In genomic region chr10:79732500-79732899, GRCm38 (mm10) we compare ENCODE assay signal across 9 mouse cellular contexts. TPM values are rescaled to one million over a fixed set of nuclear protein-coding genes. Genes with fewer than 3 reads are reported as not detected.
DNase-seq lines count a peak whose midpoint lies in the region; TF ChIP-seq lines count a peak whose summit lies in the region.
"Had no signal": no experiment of that assay in that cellular context is flagged by ENCODE, and none has a peak within 500 bp of the region (broad histone marks: within the 10 kb centered on the region; RNA-seq: fewer than 3 reads in every experiment).

No protein-coding gene starts in this region.

- H3K27me3 ChIP-seq in heart, adult 2 months (ENCODE audit: control insufficient read depth, insufficient read depth, low read length) = no peaks in the 10 kb centered on the region
- no peaks in the 10 kb centered on the region for H3K27me3 ChIP-seq in small intestine, adult 2 months (ENCODE audit: control insufficient read depth, insufficient read depth, low read length)

- peaks cover 5% of the 10 kb centered on the region; the same call in 1 of the 2 replicates for H3K4me1 ChIP-seq in heart, adult 2 months (ENCODE audit: control insufficient read depth, insufficient read depth, low read length)
- peaks cover 6% of the 10 kb centered on the region for H3K4me1 ChIP-seq in small intestine, adult 2 months (ENCODE audit: control insufficient read depth, insufficient read depth, insufficient read length, low read length)

- WGBS in heart, adult 2 months = 79% methylated on average over 1 of the region's 1 CpGs
- WGBS in small intestine, adult 2 months = 93% methylated on average over 1 of the region's 1 CpGs

- intact Hi-C loops in heart, adult 2 months (cut with DNase I) = no loop called here
- intact Hi-C loops in heart, postnatal 10 days (cut with DNase I) = no loop called here

- H3K36me3 ChIP-seq in heart, adult 2 months (ENCODE audit: control insufficient read depth, insufficient read depth, low read length) = no peaks in the 10 kb centered on the region
- H3K36me3 ChIP-seq in small intestine, adult 2 months (ENCODE audit: control insufficient read depth, insufficient read depth, low read length) = peaks cover 25% of the 10 kb centered on the region

- DNase-seq in heart, adult 2 months = no peak
- DNase-seq in heart, postnatal 10 days = no peak
- peak; percentile 28 for DNase-seq in retina, postnatal 1 day
- DNase-seq in retina, embryonic 14.5 days (ENCODE audit: low spot score) = no peak
- DNase-seq in ZHBTc4 (ENCODE audit: low read depth, low spot score) = peak; percentile 75
- no peak for DNase-seq in gastrocnemius, adult 18-20 months (ENCODE audit: low spot score)
- DNase-seq in neural tube, embryonic 10.5 days (ENCODE audit: extremely low spot score, low spot score) = no peak

- H3K27ac ChIP-seq in heart, adult 2 months = no peak overlapping the region
- no peak overlapping the region for H3K27ac ChIP-seq in small intestine, adult 2 months (ENCODE audit: insufficient read depth, low read depth, low read length)

- peak; percentile 73 for TF ChIP-seq CTCF in heart, adult 2 months (IDR thresholded peaks at IDR 0.05)
- peak; percentile 64; the same call in 1 of the 2 replicates for TF ChIP-seq CTCF in small intestine, adult 2 months (IDR thresholded peaks at IDR 0.05; ENCODE audit: extremely low read depth, insufficient read length, insufficient replicate concordance, low read depth, low read length)

- no peak for TF ChIP-seq EP300 in heart, adult 2 months (IDR thresholded peaks at IDR 0.05; ENCODE audit: insufficient read depth, low read depth, low read length)

- no peaks in the 10 kb centered on the region for H3K79me2 ChIP-seq in heart, adult 2 months (replicated peaks; ENCODE audit: control insufficient read depth, insufficient read depth, low read length)

- no peak overlapping the region for H3K9ac ChIP-seq in heart, adult 2 months (ENCODE audit: low read depth, low read length)

- no peak overlapping the region for H3K4me3 ChIP-seq in heart, adult 2 months
- H3K4me3 ChIP-seq in small intestine, adult 2 months (ENCODE audit: low read depth, low read length) = no peak overlapping the region

- no peak for TF ChIP-seq POLR2A in heart, adult 2 months (IDR thresholded peaks at IDR 0.05; ENCODE audit: insufficient read depth, low read depth, low read length)
- TF ChIP-seq POLR2A in small intestine, adult 2 months (IDR thresholded peaks at IDR 0.05; ENCODE audit: low read depth, low read length) = no peak

RNA-seq across cellular contexts. Expression of gene Polrmt, which starts 13.9 kb away (rescaled TPM):
- total RNA-seq in heart, adult 2 months (2021) = 10 to 100 TPM; 42.2 to 44.7 TPM
- 47.0 and 52.3 TPM in 2 replicates for polyA plus RNA-seq in heart, adult 2 months (2012; rRNA removed)
- 10 to 100 TPM; 36.3 to 54.4 TPM for total RNA-seq in heart, postnatal 10 days (2021)
- 38.7 and 50.0 TPM in 2 replicates for polyA plus RNA-seq in small intestine, adult 2 months (2012; rRNA removed)
- 10 to 100 TPM; 31.9 to 36.7 TPM for total RNA-seq in gastrocnemius, adult 18-20 months (2021)

RNA-seq across cellular contexts. Expression of gene Hcn2, which starts 16.1 kb away (rescaled TPM):
- total RNA-seq in heart, adult 2 months (2021) = 10 to 100 TPM; 17.0 to 17.5 TPM
- 23.8 and 33.5 TPM in 2 replicates for polyA plus RNA-seq in heart, adult 2 months (2012; rRNA removed)
- 10 to 100 TPM; 22.6 to 27.6 TPM for total RNA-seq in heart, postnatal 10 days (2021)
- polyA plus RNA-seq in small intestine, adult 2 months (2012; rRNA removed) = 8.3 and 19.2 TPM in 2 replicates
- under 1 TPM; 0.47 to 0.66 TPM for total RNA-seq in gastrocnemius, adult 18-20 months (2021)
- polyA plus RNA-seq: heart, embryonic 16.5 days had no signal

RNA-seq across cellular contexts. Expression of gene Fgf22, which starts 22.4 kb away (rescaled TPM):
- not detected for total RNA-seq in heart, adult 2 months (2021)
- not detected in 2 replicates for polyA plus RNA-seq in heart, adult 2 months (2012; rRNA removed)
- not detected for total RNA-seq in heart, postnatal 10 days (2021)
- not detected in 2 replicates for polyA plus RNA-seq in small intestine, adult 2 months (2012; rRNA removed)
- not detected for total RNA-seq in gastrocnemius, adult 18-20 months (2021)

RNA-seq across cellular contexts. Expression of gene Bsg, which starts 28.2 kb away (rescaled TPM):
- total RNA-seq in heart, adult 2 months (2021) = 1,000 to 10,000 TPM; 1,364 to 1,491 TPM
- polyA plus RNA-seq in heart, adult 2 months (2012; rRNA removed) = 1,570 and 1,684 TPM in 2 replicates
- total RNA-seq in heart, postnatal 10 days (2021) = 1,000 to 10,000 TPM; 1,161 to 1,276 TPM
- 1,266 and 1,465 TPM in 2 replicates for polyA plus RNA-seq in small intestine, adult 2 months (2012; rRNA removed)
- total RNA-seq in gastrocnemius, adult 18-20 months (2021) = 100 to 1,000 TPM; 540 to 773 TPM

RNA-seq across cellular contexts. Expression of gene Rnf126, which starts 34.3 kb away (rescaled TPM):
- 10 to 100 TPM; 22.9 to 23.6 TPM for total RNA-seq in heart, adult 2 months (2021)
- polyA plus RNA-seq in heart, adult 2 months (2012; rRNA removed) = 41.4 and 48.0 TPM in 2 replicates
- 10 to 100 TPM; 31.8 to 34.4 TPM for total RNA-seq in heart, postnatal 10 days (2021)
- polyA plus RNA-seq in small intestine, adult 2 months (2012; rRNA removed) = 130 and 222 TPM in 2 replicates
- 10 to 100 TPM; 49.5 to 54.5 TPM for total RNA-seq in gastrocnemius, adult 18-20 months (2021)

Comparison
In these comparisons a context has a peak if more than half of its experiments do, and no peak if none do; other contexts are left out.
1. DNase-seq: peak in retina, postnatal 1 day (single experiment) and ZHBTc4 (single experiment); none in heart, adult 2 months (0 of 2), heart, postnatal 10 days (0 of 2), retina, embryonic 14.5 days (single experiment), gastrocnemius, adult 18-20 months (single experiment) and neural tube, embryonic 10.5 days (single experiment).
2. RNA of gene Hcn2, which starts 16.1 kb away (total RNA-seq): 22.6 to 27.6 TPM in heart, postnatal 10 days and 17.0 to 17.5 TPM in heart, adult 2 months; 0.47 to 0.66 TPM in gastrocnemius, adult 18-20 months; every median in the first group is over 10 times any median in the second.